Mouse (Mus musculus): ENCODE data around the gene Pgam2.

DNA sequence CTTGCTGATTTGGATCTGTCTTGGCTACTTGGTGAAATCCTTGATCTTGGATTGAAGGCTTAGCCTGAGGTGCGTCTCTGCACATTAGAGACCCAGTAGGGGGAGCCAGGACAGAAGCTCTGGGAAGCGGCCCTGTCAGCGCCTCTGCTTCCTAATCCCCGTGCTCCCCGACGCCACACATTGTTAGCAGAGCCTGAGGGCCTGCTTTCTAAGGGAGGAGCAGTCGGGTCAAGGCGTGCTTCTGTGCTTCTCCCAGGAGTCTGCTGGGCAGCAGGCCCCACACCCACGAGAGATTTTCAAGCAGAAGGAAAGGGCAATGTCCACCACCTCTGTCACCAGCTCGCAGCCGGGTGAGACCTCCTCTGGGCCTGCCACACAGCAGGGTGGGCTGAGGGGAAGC, 6.2 kb downstream of the Pgam2 start:
- TF ChIP-seq CTCF (IDR thresholded peaks at IDR 0.05; ENCODE audit: low read depth) (no peak), EP300 (optimal IDR thresholded peaks at IDR 0.05) (no peak)
